Mouse (Mus musculus) kidney, postnatal 4 days (tissue): ENCODE data around the gene Arl3.
"Not testable (repeated sequence)": the region's sequence is repeated elsewhere in the genome, so short reads cannot be mapped to it uniquely, and the experiment has no call there.

Experiments used
- DNase-seq, 2 experiments: peaks; one replicate each; pipeline ENCODE4 v3.0.0; 2021; ENCODE audit warnings: mixed read lengths in 2 of 2

Gene Arl3

GRCm38 (mm10) chr19:46587823-46588508 lies 15.0 kb upstream of the Arl3 start:
- DNase-seq, result peak; percentile 93 to 94

GRCm38 (mm10) chr19:46575196-46575595 lies 2.2 kb upstream of the Arl3 start:
- DNase-seq, result peak; percentile 57 to 73

- no peak for DNase-seq
These were observed 992 bp upstream of the Arl3 start for GRCm38 (mm10) chr19:46573990-46574389.

GRCm38 (mm10) chr19:46572548-46572947 lies 450 bp downstream of the Arl3 start:
- no peak for DNase-seq

- no peak for DNase-seq
These were observed 1.1 kb downstream of the Arl3 start for GRCm38 (mm10) chr19:46571878-46572244.

GRCm38 (mm10) chr19:46571211-46571877 lies 1.7 kb downstream of the Arl3 start:
- DNase-seq, result not testable (repeated sequence)

- no peak for DNase-seq
These were observed 8.9 kb downstream of the Arl3 start for GRCm38 (mm10) chr19:46564043-46564462.

- no peak for DNase-seq
These were observed 9.4 kb downstream of the Arl3 start for GRCm38 (mm10) chr19:46563603-46564002.

- DNase-seq, result no peak
These were observed 10.2 kb downstream of the Arl3 start for GRCm38 (mm10) chr19:46562581-46563515.

GRCm38 (mm10) chr19:46562132-46562531 lies 10.9 kb downstream of the Arl3 start:
- peak; percentile 54 to 74 for DNase-seq

GRCm38 (mm10) chr19:46558631-46559030 lies 14.4 kb downstream of the Arl3 start:
- DNase-seq, result peak in 1 of 2 experiments; percentile 28

- DNase-seq, result no peak
These were observed 15.0 kb downstream of the Arl3 start for GRCm38 (mm10) chr19:46558009-46558408.

- DNase-seq, result peak; percentile 42 to 56
These were observed 19.4 kb downstream of the Arl3 start for GRCm38 (mm10) chr19:46553541-46553955.

- no peak for DNase-seq
These were observed 20.5 kb downstream of the Arl3 start for GRCm38 (mm10) chr19:46552496-46552895.

GRCm38 (mm10) chr19:46550385-46550784 lies 22.6 kb downstream of the Arl3 start:
- DNase-seq, result no peak

GRCm38 (mm10) chr19:46548110-46548509 lies 24.9 kb downstream of the Arl3 start:
- DNase-seq, result no peak

GRCm38 (mm10) chr19:46547565-46547964 lies 25.4 kb downstream of the Arl3 start:
- DNase-seq, result no peak

- no peak for DNase-seq
These were observed 30.2 kb downstream of the Arl3 start for GRCm38 (mm10) chr19:46542750-46543149.

GRCm38 (mm10) chr19:46538213-46538612 lies 34.8 kb downstream of the Arl3 start:
- DNase-seq, result peak in 1 of 2 experiments; percentile 24

GRCm38 (mm10) chr19:46537357-46537756 lies 35.6 kb downstream of the Arl3 start:
- DNase-seq, result no peak

GRCm38 (mm10) chr19:46534542-46535098 lies 38.4 kb downstream of the Arl3 start:
- peak; percentile 14 to 41 for DNase-seq

- DNase-seq, result no peak
These were observed 39.5 kb downstream of the Arl3 start for GRCm38 (mm10) chr19:46533525-46533924.

GRCm38 (mm10) chr19:46533066-46533465 lies 39.9 kb downstream of the Arl3 start:
- no peak for DNase-seq
